Mouse (Mus musculus) spleen, adult 18-20 months (tissue): ENCODE measurements around the gene Cdk11b.

ENCODE experiments used
- DNase-seq, 2 experiments: peaks; one replicate each; pipeline ENCODE4 v3.0.0; 2022; ENCODE audit warnings: mixed read lengths in 2 of 2

Gene Cdk11b

GRCm38 (mm10) chr4:155624338-155625291 lies at the start of gene Cdk11b:
Gene Cdk11b (plus strand): TSS chr4:155624854.
- peak; percentile 90 to 92 for DNase-seq

DNA sequence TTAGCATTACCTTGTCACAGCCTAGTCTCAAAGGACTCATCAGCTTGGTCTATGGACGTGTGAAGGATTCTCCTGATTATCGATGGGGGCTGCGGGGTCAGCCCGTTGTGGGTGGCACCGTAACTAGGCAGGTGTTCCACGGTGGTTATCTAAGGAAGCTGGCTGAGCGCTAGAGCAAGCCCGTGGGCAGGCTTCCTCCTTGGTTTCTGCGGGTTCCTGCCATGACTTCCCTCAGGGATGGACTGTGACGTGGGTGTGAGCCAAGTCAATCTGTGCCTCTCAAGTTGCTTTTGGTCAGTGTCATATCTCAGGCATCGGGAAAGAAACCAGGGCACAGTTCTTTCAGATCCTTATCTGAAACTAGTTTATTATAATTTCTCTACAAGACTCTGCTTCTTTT lies 49.7 kb upstream of the Cdk11b start:
- DNase-seq: no peak

- no peak for DNase-seq
These were observed 49.1 kb upstream of the Cdk11b start for GRCm38 (mm10) chr4:155575521-155575920.

DNA sequence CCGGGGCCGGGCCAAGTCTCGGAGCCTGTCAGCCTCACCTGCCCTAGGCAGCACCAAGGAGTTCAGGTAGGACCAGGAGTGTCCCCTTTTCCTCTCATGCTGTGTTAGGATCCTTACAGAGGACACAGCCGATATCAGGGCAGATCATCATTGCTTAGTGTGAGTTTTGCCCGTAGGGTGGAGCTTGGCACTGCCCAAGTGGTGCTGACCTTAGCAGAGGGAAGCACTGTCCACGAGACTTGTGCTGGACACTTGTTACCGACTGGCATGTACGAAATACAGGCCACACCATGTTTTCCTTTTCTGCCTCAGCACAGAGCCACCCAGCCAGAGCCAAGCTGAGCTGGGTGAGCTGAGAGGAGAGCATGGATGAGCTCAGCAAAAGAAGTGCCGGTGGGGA lies 47.5 kb upstream of the Cdk11b start:
- DNase-seq: no peak

DNA sequence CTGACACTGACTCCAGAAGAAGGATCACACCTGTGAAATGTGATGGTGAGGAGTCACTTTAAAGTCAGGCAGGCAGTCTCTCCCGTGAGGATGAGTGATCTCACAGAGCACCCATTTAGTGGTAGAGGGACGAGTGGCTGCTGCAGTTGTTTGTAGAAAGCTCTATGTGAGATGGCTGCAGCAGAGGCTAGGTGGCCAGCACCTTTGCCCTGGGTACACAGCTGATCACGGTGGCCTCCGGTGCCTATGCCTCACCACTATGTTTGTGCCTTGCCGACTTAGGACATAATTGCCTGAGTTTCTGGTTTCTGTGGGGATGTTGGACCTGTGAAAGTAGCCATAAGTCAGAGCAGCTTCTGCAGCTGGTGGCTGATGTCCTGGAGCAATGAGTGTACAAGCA lies 46.9 kb upstream of the Cdk11b start:
- DNase-seq: no peak

DNA sequence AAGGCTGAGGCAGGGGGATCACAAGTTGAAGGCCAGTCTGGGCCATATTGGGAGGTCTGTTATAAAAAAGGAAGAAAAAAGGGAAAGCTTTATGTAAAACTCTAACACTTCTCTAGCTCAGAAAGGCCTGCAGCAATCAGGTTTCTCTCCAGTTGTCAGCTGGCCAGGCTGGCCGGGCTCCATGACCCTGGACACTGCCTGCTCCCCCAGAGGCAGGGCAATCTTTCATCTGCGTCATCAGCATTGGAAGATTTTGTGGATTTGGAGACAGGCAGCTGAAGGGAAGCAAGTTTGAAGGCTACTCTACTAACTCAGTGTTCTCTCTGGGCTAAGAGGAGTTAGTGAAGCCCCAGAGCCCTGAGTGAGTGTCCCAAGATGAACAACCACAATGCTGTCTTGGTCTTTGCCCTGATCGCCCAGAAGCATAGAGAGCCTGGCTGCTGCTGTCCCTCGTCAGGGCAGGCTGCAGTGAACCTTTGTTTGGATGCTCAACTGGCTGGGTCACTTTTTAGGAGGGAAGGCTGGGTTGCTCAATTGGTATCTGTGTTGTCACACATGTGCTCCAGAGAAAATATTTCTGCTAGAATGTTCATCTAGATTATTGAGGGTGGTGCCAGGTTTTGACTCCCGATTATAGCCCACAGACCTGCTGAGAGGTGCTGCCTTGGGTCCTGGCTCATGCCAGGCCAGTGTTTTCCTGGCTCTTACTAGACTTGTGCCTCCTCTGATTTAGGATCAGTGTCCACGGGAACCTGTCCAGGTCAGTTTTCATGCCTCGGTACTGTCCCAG lies 46.1 kb upstream of the Cdk11b start:
- DNase-seq: no peak

GRCm38 (mm10) chr4:155580420-155580819 lies 44.2 kb upstream of the Cdk11b start:
- DNase-seq: peak in 1 of 2 experiments; percentile 54

DNA sequence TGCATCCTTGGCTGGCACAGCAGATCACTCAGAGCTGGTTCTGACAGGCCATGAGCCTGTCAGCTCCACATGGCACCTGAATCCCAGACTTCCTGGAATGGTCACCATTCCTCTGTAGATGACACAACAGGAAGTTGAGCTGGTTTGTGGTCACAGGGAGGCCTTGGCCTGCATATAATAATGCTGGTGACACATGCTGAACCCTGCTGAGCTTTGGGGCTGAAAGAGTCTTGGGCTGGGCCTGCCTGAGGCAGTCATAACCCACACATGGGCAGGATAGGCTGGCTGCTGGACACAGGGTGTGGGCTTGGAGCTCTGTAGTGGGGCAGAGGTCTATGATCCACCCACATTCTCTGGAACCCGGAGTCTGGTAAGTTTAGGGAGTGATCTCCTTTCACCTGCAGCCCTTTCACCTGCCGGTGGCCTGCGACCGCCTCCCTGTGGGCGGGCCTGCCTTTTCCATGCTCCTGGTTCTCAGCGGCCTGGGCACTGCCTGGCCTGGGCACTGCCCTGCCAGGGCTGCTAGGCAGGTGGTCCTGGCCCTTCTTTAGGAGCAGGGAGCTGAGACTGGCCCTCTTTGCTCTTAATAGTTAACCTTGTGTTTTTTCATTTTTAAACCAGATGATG lies 42.3 kb upstream of the Cdk11b start:
- no peak for DNase-seq

DNA sequence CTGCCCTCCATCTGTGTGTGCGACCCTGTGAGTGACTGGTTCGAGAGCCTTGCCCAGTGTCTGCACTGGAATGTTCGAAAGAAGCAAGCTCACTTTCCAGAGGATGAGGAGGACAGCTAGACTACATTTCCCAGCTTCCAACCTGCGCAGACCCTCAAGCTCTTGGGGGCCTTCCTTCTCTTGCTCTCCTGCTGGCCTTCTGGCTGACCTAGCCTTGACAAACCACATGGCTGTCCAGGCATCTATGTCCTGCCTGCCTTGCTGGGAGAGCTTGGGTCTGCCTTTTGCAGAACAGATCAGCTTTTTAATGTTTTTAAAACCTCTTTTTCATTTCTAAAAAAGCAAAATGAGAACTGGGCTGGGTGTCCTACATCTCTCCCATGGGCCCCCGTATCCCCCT lies 35.3 kb upstream of the Cdk11b start:
- DNase-seq: no peak

DNA sequence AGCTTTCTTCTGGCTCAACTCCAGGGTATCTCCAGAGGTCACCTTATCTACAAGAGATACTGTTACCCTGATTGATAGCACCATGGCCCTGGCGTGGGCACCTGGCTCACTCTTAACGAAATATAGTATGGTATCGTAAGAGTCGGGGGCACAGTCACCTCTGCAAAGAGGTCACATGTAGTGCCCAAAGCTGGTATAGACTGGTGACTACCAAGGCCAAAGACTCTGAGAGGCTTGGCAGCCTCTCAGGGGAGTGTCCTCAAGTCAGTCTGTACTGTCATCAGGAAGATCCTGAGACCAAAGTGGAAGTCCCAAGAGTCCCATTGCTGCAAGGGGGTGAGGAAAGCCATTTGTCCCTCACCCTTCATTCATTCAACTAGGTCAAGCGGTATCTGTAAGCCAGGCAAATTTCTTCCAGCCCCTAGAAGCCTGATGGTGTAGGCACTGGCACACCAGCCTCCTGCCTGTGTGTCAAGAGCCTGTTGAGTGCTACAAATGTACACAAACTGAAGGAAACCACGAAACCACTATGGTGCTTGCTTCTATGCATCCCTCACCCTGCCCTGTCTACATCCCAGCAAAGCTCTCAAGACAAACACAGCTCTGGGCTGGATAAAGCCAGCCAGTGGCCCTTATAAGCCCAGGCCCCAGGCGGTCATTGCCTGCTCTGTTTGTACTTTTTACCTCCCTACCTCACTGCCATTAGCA lies 33.5 kb upstream of the Cdk11b start:
- no peak for DNase-seq

DNA sequence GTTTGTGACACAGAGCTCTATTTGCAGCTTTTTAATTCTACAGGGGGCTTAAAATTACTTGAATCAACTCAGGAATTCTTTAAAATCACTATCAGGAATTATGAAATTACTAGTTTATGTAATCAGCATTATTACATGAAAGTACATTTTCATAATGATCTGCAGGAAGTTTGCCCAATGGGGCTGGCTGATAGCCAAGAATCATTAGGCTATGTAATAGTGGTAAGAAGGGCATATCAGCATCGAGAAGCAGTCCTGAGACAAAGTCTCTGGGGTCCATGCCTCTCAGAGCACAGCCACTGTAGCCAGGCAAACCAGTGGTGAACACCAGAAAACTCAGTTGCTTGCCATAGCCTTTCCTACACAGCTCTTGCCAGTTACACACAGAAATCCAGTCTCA lies 30.9 kb upstream of the Cdk11b start:
- no peak for DNase-seq

GRCm38 (mm10) chr4:155595777-155596176 lies 28.9 kb upstream of the Cdk11b start:
- DNase-seq: no peak

- DNase-seq: no peak
These were observed 28.0 kb upstream of the Cdk11b start for GRCm38 (mm10) chr4:155596606-155597005.

- DNase-seq: no peak
These were observed 26.1 kb upstream of the Cdk11b start for GRCm38 (mm10) chr4:155598536-155598935.

- DNase-seq: no peak
These were observed 24.5 kb upstream of the Cdk11b start for GRCm38 (mm10) chr4:155599901-155600825.

GRCm38 (mm10) chr4:155601091-155601996 lies 23.3 kb upstream of the Cdk11b start, which contains the start of gene Slc35e2:
Gene Slc35e2 (plus strand): TSS chr4:155601416.
- DNase-seq: peak; percentile 86 to 87

- no peak for DNase-seq
These were observed 22.6 kb upstream of the Cdk11b start for GRCm38 (mm10) chr4:155601997-155602456.

DNA sequence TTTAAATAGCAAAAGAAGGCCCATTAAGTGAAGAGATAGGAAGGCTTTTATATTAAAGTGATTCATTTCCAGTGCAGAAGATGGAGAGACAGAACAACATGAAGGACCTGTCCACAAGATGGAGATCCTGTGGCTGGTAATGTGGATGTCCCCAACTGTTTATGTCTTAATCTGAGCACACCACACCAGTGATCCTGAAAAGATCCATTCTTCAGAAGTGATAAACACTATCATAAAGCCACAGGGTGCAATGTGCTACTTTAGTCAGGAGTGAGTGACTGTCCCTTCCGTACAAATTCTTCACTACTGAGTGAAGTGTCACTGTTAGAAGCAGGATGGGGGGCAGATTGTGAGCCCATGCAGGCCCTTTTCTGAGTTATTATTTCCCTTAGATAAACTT lies 21.9 kb upstream of the Cdk11b start:
- DNase-seq: no peak

DNA sequence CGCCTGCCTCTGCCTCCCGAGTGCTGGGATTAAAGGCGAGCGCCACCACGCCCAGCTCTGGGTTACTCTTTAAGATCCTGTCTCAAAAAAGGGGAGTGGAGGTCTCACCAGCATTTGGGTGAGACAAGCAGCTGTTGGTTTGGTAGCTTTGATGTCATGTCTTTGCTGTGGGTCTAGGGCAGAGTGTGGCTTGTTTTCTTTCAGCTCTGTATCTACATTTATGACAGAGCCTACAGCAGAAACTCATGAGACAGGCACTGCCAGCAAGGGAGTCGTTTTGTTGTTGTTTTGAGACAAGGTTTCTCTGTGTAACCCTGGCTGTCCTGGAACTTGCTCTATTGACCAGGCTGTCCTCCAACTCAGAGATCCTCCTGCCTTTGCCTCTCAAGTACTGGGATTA lies 20.9 kb upstream of the Cdk11b start:
- no peak for DNase-seq

DNA sequence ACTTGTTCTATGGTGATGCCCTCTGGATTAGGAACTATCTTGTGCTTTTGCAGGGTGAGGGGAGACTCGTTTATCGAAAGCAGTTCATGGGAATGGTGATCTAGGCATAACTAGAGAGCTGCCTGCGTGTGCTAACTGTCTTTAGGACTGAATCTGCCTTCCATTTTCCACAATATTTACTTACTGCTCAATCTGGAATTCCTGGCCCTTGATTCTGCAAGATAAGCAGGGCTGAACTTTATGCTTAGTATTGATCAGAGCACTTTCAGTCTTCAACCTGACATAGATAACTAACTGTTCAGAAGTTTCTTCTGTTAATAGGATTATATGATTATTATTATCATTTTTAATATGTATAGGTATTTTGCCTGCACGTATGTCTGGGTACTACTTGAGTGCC lies 19.5 kb upstream of the Cdk11b start:
- DNase-seq: no peak
